In the genomic region with DNA sequence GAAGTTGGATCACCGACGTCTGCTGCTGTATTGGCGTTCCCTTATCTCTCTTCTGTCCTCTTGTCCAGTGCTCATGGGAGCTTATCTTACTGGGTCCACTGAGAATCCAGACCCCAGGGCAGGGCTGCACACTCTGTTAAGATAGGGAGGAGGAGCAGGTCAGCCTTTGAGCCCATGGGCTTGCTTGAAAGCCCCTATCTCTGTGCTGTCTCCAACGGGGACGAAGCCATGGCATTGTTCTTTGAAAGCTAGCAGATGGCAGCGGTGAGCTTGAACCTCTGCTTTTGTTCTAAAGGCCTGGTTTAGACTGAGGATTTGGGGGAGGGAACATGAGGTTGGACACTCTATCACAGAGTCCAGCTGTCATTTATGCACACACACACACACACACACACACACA, we compare ENCODE assay signal across 22 mouse cellular contexts.
DNase-seq lines count a peak whose midpoint lies in the region; ATAC-seq and TF ChIP-seq lines count a peak whose summit lies in the region.
"Had no signal": no experiment of that assay in that cellular context is flagged by ENCODE, and none has a peak within 500 bp of the region (broad histone marks: within the 10 kb centered on the region; RNA-seq: fewer than 3 reads in every experiment).

No protein-coding gene starts in this region.

- H3K27ac ChIP-seq in heart, embryonic 10.5 days: 0 out of 2 replicates have a peak overlapping the region, but pooled peaks have one; percentile 18
- H3K27ac ChIP-seq in neural tube, embryonic 15.5 days (replicated peaks): no peak overlapping the region
- peak overlapping the region; percentile 35; the same call in 1 of the 2 replicates for H3K27ac ChIP-seq in midbrain, embryonic 13.5 days
- no peak overlapping the region for H3K27ac ChIP-seq in layer of hippocampus, adult 2 months
- H3K27ac ChIP-seq: heart, embryonic 13.5 days; liver, embryonic 14.5 days; lung, embryonic 15.5 days; neural tube, embryonic 13.5 days; stomach, embryonic 15.5 days had no signal

- 9% methylated on average over 6 of the region's 6 CpGs for WGBS in heart, embryonic 10.5 days
- whole genome bisulfite sequencing in neural tube, embryonic 15.5 days: 47% methylated on average over 6 of the region's 6 CpGs
- 23% methylated on average over 6 of the region's 6 CpGs for WGBS in midbrain, embryonic 13.5 days

- DNase-seq in heart, embryonic 10.5 days (ENCODE audit: low spot score): peak; percentile 79
- no peak for DNase-seq in heart, adult 9 months (ENCODE audit: low spot score in 2 of 2)
- DNase-seq in neural tube, embryonic 10.5 days (ENCODE audit: extremely low spot score, low spot score): peak; percentile 16
- no peak for DNase-seq in layer of hippocampus, adult 2 months (ENCODE audit: low spot score in 2 of 2)
- DNase-seq in spleen, postnatal 4 days (ENCODE audit: low spot score in 2 of 2): no peak
- DNase-seq: B cell, adult 2 months; cerebellum, adult 8-10 months; gastrocnemius, postnatal 36 days; heart, postnatal 4 days; kidney, adult 8-10 months; kidney, postnatal 14 days; right cerebral cortex, postnatal 14 days; thymus, adult 18-20 months; thymus, postnatal 4 days had no signal

- no peak for ATAC-seq in neural tube, embryonic 15.5 days (ENCODE audit: low FRiP score)
- ATAC-seq in midbrain, embryonic 13.5 days: peak; percentile 83
- ATAC-seq: forebrain, embryonic 16.5 days had no signal

- no peak overlapping the region for H3K4me2 ChIP-seq in neural tube, embryonic 15.5 days
- no peak overlapping the region for H3K4me2 ChIP-seq in midbrain, embryonic 13.5 days (replicated peaks)
- H3K4me2 ChIP-seq: lung, embryonic 15.5 days; neural tube, embryonic 13.5 days; stomach, embryonic 15.5 days had no signal

- no peaks in the 10 kb centered on the region for H3K36me3 ChIP-seq in heart, embryonic 10.5 days
- H3K36me3 ChIP-seq in neural tube, embryonic 15.5 days: no peaks in the 10 kb centered on the region
- no peaks in the 10 kb centered on the region for H3K36me3 ChIP-seq in midbrain, embryonic 13.5 days
- H3K36me3 ChIP-seq: heart, embryonic 13.5 days; lung, embryonic 15.5 days; neural tube, embryonic 13.5 days; stomach, embryonic 15.5 days had no signal

- H3K9ac ChIP-seq in neural tube, embryonic 15.5 days (replicated peaks): no peak overlapping the region
- H3K9ac ChIP-seq in midbrain, embryonic 13.5 days (replicated peaks): no peak overlapping the region
- H3K9ac ChIP-seq: heart, embryonic 13.5 days; liver, embryonic 14.5 days; lung, embryonic 15.5 days; neural tube, embryonic 13.5 days; stomach, embryonic 15.5 days had no signal

- no peaks in the 10 kb centered on the region for H3K27me3 ChIP-seq in heart, embryonic 10.5 days (ENCODE audit: insufficient read depth, poor library complexity, severe bottlenecking)
- H3K27me3 ChIP-seq in neural tube, embryonic 15.5 days (replicated peaks): no peaks in the 10 kb centered on the region
- no peaks in the 10 kb centered on the region for H3K27me3 ChIP-seq in midbrain, embryonic 13.5 days
- H3K27me3 ChIP-seq: heart, embryonic 13.5 days; lung, embryonic 15.5 days; neural tube, embryonic 13.5 days; stomach, embryonic 15.5 days had no signal

- no peak overlapping the region for H3K4me3 ChIP-seq in heart, embryonic 10.5 days
- H3K4me3 ChIP-seq in neural tube, embryonic 15.5 days (replicated peaks): no peak overlapping the region
- H3K4me3 ChIP-seq in midbrain, embryonic 13.5 days (replicated peaks): no peak overlapping the region
- no peak overlapping the region for H3K4me3 ChIP-seq in layer of hippocampus, adult 2 months
- H3K4me3 ChIP-seq: heart, embryonic 13.5 days; lung, embryonic 15.5 days; neural tube, embryonic 13.5 days; stomach, embryonic 15.5 days had no signal

- TF ChIP-seq CTCF in layer of hippocampus, adult 2 months (conservative IDR thresholded peaks at IDR 0.05): no peak

- H3K4me1 ChIP-seq in heart, embryonic 10.5 days: peaks cover 24% of the 10 kb centered on the region
- H3K4me1 ChIP-seq in neural tube, embryonic 15.5 days: peaks cover 4% of the 10 kb centered on the region; the same call in 1 of the 2 replicates
- H3K4me1 ChIP-seq in midbrain, embryonic 13.5 days (replicated peaks): peaks cover 35% of the 10 kb centered on the region
- H3K4me1 ChIP-seq: lung, embryonic 15.5 days; stomach, embryonic 15.5 days had no signal

- H3K9me3 ChIP-seq in heart, embryonic 10.5 days: no peaks in the 10 kb centered on the region
- no peaks in the 10 kb centered on the region for H3K9me3 ChIP-seq in neural tube, embryonic 15.5 days (replicated peaks)
- no peaks in the 10 kb centered on the region for H3K9me3 ChIP-seq in midbrain, embryonic 13.5 days
- H3K9me3 ChIP-seq: heart, embryonic 13.5 days; lung, embryonic 15.5 days; neural tube, embryonic 13.5 days; stomach, embryonic 15.5 days had no signal

Comparison
In these comparisons a context has a peak if more than half of its experiments do, and no peak if none do; other contexts are left out.
1. DNase-seq: peak in heart, embryonic 10.5 days (single experiment) and neural tube, embryonic 10.5 days (single experiment); none in heart, adult 9 months (0 of 2), layer of hippocampus, adult 2 months (0 of 2) and spleen, postnatal 4 days (0 of 2).
2. H3K27ac ChIP-seq: peak in heart, embryonic 10.5 days (single experiment) and midbrain, embryonic 13.5 days (single experiment); none in neural tube, embryonic 15.5 days (single experiment) and layer of hippocampus, adult 2 months (single experiment).